Mouse (Mus musculus) embryo, embryonic 10 days (tissue): ENCODE data around the gene AC134908.4.

Source experiments
- DNase-seq: peaks from one replicate; pipeline ENCODE4 v3.0.0-alpha.2; 2015; ENCODE audit warnings: low spot score

The AC134908.4 gene

DNA sequence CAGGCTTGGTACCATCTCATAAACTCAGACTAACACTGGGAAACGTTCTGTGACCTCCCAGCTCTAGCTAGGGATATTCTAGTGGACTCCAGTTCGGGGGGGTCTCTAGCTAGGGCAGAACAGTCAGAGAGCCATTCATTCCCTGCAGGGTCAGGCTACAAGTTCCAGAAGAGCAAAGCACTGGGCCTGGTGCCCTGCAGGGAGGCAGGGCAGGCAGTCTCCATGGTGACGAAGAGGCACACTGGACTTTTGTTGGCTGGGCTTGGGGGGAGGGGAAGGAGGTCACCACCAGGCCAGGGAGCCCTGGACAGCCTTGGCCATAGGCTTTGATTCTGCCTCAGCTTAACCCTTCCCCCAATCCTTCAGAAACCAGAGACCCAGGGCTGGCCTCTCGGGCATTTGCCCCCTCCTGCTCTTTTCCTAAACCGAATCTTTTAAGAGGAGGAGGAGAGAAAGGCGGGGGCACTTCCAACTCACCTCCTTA is at the start of gene AC134908.4:
AC134908.4 (minus strand) TSS at position 51 of the 484 bp plus-strand sequence.
- DNase-seq = peak; percentile 96

DNA sequence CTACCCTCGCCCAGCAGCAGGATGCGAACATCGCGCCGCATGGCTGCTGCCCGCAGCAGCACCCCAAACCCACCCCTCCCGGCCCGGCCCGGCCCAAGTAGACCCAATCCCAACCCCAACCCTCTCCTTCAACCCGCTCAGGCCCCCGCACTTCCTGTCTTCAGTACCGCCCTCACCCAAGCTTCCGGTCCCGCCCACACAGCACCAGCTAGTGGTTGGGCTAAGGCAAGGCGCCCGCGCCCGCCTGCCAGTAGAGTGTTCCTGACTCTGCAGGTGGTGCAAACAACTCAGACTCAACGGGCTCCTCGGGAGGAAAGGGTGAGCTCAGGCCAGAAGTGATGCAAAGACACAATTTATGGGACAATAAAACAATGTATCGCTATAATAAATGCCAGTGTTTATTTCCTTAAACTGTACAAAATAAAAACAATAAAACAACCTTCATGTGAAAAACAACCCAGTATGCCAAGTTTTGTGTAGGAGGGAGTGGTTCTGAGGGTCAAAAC is 49.0 kb upstream of the AC134908.4 start, which contains the start of gene Rhot2:
Rhot2 (minus strand) TSS at position 456 of the 506 bp plus-strand sequence.
- peak; percentile 97 for DNase-seq

DNA sequence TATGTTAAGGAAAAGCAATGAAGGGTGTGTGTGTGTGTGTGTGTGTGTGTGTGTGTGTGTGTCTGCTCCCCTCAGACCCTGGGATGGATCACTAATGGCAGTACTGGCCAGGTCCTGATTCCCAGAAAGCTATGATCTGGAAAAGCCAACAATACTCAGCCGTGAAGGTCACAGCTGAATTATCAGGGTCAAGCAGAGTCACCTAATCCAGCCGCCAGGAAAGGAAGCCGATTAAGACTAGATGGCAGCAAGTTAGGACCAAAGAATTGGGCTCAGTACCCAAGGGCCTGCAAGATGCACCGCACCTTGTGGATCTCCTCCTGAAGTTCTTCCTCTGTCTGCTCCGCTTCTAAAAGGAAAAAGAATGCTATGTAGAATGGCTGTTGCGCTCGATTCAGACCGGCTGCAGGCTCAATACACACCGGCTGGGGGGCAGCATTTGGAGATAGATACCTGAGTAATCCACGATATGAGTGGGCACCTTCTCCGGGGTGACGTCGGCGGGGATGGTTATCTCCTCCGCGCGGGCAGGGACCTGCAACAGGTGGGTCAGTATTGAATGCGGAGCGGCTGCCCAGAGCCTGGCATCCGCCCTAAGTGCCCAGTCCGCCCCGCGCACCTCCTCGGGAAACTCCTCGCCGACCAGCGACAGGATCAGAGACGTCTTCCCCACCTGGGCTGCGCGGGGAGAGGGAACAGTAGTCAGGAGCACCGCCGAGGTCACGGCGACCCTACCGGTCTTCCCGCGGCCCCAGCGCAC is 48.4 kb upstream of the AC134908.4 start:
- DNase-seq = no peak

DNA sequence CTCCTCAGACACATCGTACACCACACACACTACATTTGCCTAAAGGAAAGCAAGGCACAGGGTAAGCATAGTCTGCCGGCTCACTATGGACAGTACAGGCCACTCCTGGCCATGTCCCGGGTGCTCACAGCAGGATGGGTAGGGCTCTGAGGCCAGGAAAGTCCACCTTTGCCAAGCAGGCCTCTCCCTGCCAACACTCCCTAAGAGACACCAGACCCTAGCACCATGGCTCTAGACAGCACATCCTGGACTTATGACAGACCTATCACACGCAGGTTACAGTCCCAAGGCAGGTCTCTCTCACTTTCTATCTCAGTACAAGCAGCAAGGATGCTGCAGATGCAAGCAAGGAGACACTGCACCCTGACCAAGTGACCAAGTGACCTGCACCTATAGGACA is 47.7 kb upstream of the AC134908.4 start:
- no peak for DNase-seq

DNA sequence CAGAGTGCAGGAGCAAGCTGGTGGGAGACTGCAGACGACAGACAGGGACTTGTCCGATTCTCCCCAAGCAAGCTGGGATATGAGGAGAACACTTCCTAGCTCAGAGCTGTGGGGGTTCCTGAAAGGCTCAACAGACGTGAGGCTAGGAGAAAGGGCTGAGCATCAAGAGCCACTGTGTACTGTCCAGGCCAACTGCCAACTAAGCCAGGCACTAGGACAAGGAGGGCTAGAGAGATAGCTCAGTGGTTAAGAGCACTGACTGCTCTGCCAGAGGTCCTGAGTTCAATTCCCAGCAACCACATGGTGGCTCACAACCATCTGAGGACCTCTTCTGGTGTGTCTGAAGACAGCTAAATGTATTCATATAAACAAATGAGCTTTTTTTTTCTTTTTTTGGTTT is 47.0 kb upstream of the AC134908.4 start:
- DNase-seq = no peak

DNA sequence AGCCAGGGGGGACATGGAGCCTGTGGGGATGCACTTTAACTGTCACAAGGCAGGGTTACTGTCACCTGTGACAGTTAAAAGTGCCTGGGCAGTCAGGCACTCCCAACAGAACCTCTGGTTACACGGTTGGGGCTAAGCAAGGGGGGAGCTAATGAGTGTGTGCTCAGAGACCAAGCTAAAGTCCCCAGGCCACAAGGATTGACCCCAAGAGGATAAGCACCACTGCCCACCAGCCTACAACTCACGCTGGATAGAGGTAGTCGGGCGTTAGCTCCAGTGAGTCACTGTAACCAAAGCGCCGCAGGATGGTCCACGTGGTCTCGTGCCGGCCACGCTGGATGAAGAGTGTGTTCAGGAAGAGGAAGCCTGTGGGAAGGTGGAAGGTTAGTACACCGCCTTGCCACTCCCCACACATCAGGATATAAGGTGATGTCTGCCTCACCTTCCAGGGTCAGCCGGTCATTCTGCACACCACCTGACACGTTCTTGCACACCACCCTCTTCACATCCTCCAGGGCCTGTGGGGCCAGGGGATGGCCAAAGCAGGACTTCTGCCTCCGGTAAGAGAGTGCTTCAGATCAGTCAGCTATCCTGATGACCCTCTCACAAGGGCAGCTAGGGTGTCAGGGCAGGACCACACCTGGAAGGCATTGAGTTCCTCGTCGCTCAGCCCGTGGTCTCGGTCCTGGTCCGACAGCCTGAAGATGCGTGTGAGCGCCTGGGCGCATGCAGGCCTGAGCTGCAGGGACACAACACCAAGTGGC is 45.8 kb upstream of the AC134908.4 start, which contains the start of gene Gm20683:
Gm20683 (minus strand) TSS at position 647 of the 764 bp plus-strand sequence.
- no peak for DNase-seq

DNA sequence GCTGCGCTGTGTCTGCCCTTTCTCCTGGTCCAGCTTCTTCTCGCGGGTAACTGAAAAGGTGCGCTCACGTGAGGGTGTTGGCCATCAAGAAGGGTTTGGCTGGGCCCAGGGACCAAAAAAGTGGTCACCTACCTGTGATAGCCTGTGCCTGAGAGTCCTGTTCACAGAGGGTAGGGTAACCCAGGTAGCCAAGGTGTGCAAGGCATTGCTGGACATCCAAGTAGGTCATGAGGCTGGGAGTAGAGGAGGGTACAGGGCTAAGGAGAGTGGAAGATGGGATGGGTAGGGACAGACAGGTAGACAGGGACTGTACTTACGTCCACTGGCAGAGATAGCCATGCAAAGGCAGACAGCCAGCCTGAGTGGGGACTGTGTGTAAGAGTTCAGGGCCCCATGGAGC is 45.1 kb upstream of the AC134908.4 start:
- DNase-seq = no peak

DNA sequence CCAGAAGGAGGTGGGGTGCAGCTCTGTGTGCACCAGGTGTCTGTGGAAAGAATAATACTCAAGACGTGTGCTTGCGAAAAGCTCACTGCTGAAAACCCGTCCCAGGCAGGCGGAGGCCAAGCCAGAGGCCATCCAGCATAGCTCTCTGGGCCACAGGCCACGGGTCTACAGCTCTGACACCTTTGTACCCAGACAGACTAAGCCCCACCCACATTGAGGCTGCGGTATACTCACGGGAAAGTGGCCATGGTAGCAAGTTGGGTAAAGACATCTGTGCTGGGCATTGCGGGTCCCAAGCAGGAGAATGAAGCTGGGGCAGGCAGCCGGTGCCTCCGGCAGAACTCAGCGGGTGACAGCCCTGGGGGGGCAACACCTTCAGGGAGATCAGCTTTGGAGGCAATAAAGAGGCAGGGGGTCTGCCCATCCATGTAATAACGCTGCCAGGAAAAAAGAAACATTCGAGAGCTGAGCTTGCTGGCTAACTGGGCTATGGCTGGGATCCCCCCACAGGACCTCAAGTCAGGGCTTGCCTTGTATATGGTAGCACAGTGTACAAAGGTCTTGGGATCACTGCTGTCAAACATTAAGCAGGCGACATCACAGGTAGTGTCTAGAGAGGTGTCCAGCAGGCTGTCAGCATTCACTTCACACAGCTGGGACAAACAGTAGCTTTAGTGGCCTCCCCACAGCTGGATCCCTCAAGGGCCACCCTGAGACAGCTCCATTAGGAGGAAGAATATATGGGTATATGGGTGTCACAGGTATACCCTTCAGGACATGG is 44.2 kb upstream of the AC134908.4 start:
- no peak for DNase-seq

DNA sequence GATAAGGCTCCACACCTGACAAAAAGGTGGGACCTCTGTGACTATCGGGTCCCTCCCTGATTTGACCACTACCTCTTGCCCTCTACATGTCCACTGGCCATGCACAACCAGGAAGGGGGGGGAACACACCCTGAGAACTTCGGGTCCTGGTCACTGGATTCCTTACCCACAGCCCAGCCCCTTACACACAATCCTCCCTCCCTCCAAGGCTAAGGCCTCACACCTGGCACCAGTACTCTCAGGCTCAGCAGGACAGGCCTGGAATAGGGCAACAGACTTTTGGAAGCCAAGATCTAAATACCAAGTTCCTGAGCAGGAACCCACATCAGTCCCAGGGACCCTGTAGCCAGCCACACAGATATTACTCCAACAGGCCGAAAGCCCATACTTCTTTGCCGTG is 43.4 kb upstream of the AC134908.4 start:
- no peak for DNase-seq

DNA sequence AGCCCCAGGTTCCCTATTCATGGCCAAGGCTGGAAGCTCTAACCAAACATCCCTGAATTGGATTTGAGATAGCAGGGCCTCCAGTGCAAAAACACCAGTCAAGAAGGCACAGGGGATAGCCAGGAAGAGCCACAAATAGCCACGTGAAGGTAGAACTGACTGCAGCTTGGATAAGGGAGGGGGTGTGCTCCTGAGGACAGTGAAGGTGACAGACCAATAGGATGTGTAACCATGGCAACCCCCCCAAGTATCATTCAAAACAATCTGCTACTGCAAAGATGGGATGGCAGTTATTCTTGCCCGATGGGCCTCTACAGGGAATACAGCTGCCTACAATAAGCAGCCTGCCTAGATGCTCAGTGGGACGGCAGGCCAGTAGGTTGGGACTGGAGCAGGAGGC is 42.1 kb upstream of the AC134908.4 start:
- DNase-seq = no peak

DNA sequence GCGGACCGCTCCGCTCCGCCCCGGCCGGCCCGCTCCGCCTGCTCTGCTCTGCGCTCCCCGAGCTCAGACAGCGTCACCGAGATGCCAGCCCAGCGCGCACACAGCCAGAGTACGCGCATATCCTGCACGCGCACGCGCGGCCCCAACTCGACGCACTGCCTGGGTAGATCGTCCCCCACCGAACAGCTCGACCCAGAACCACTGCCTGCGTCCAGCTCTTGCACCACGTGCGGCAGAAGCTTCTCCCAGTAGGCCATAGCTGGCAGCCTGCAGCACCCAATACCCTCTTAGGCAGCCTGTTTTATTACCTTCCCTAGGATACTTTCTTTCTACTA is 41.6 kb upstream of the AC134908.4 start, which contains the start of gene Rhbdl1:
Rhbdl1 (minus strand) TSS at position 220 of the 335 bp plus-strand sequence.
- DNase-seq = peak; percentile 84

DNA sequence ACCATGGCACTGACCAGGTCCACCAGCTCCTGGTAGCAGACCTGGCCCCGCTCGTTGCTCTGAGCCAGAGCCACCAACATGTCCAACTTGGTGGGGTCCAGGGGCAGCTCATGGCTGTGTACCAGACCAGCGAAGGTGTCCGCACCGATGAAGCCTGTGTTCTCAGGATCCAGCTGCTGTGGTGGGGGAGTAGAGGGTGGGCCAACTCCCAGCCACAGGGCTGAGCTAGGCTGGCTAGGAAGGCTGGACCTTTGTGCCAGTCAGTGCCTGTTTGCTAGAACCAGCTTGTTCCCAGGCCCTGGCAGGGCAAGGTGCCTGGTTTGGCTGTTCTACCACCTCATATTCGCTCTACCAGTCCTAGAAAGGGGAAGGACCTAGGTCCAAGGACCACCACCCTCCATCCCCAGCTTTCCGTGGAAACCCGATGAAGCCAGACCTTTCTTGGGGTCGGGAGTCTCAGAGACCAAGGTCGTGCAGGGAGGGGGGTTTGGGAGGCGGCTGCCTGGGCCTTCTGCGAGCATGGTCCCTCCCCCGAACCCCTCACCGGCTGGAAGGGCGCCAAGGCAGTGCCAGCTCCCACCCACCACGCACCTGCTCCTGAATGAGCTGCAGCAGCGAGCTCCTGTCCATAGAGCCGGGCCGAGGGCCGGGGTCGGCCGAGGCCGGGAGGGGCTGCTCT is 41.1 kb upstream of the AC134908.4 start:
- no peak for DNase-seq

DNA sequence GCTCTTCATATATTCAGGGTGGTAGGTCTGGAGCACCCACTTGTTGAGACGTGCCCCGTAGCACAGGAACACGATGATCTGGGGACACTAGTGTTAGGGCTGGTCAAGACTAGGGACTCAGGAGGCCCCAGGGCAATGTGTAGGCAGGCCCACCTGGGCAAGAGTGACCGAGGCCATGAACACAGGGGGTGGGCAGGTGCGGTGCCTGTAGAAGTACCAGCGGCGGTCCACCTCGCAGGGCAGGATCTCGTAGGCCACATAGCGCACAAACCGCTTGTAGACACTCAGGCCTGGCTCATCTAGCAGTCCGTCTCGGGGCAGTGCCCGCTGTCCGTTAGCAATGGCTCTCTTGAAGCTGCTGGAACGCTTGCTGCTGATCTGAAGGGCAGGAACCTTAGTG is 40.4 kb upstream of the AC134908.4 start:
- no peak for DNase-seq

DNA sequence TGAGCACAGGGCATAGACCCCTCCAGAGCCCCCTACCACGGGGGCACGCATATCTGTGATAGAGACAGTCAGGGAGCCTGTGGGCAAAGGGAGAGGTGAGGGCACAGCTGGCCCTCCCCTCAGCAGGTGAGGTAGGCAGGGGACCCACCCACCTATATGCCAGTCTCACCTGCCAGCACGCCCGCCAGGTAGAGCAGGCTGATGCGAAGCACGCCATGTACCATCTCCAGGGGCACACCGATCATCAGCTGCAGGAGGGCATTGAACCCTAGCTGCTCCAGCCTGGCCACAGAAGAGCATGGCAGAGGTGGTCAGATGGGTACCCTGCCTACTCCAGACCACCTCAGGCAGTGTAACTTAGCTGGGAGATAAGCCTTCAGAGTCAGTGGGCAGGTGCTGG is 39.8 kb upstream of the AC134908.4 start:
- no peak for DNase-seq

DNA sequence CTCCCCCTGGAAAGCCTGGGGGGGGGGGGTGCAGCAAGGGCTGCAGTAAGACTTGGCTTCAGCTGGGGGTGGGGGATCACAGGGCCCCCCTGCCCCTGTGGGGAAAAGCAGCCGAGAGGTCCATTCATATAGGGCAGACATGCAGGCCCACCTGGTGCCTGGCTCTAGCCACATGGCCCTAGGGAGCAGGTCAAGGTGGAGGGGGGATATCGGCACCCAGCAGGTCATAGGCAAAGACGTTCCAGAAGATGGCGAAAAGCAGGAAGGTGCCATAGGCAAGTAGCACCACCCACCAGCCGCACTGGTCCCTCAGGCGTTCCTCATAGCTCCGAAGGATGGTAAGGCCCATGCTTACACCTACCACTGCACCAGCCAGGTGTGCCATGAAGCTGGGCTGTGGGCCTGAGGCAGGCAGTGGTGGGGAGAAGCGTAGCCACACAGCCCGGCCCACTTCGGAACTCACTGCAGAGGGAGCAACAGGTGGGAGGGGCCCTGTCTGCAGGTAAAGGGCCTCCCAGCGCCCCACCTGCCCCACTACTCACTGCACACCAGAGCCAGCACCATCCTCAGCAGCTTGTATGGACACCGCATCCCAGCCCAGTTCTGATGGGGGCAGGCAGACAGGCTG is 39.2 kb upstream of the AC134908.4 start:
- DNase-seq = no peak

DNA sequence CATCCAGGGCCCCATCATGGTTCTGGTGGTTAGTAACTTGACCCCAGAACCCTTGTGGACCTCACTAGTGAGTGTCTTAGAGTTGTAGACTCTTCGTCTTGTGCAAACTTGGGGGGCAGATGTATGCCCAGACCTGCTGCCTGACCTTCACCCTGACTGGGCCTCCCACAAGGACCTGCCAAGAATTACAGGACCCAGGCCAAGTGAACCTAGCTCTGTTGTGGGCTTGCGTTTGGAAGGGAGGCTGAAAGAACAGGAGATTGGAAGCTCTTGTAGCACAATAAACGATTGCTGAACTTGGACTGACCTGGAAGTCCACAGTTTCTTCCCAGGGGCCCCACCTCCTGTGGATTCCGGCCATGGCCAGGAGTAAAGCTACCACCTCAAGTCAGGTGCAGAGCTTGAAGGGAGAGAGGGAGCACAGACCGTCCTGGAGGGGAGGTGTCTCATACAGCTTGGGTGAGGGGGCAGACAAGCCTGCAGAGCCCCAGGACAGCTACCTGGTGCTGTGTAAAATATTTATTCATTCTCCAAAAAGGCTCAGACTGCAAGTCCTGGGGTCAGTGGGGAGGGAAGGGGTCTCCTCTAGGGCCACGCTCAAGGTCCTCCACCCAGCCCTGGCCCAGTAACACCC is 38.6 kb upstream of the AC134908.4 start:
- no peak for DNase-seq

DNA sequence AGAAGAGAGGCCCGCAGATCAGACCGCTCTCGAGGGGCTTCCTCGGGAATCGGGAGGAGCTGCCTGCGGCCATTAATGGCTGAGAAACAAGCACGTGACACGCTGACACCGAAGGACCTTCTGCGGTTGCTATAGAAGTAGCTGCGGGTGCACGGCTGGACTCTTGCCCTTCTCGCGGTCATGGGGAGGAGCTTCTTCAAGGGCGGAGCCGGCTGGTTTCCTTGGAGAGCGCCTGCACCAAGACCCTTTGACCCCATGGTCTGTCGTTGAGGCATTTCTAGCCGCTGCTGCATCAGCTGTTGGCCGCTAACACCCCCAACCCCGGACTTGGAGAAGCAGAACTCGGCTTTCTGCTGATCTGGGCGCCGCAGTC is 37.8 kb upstream of the AC134908.4 start, which contains the start of gene Stub1:
Stub1 (minus strand) TSS at position 114 of the 373 bp plus-strand sequence.
- peak; percentile 98 for DNase-seq

DNA sequence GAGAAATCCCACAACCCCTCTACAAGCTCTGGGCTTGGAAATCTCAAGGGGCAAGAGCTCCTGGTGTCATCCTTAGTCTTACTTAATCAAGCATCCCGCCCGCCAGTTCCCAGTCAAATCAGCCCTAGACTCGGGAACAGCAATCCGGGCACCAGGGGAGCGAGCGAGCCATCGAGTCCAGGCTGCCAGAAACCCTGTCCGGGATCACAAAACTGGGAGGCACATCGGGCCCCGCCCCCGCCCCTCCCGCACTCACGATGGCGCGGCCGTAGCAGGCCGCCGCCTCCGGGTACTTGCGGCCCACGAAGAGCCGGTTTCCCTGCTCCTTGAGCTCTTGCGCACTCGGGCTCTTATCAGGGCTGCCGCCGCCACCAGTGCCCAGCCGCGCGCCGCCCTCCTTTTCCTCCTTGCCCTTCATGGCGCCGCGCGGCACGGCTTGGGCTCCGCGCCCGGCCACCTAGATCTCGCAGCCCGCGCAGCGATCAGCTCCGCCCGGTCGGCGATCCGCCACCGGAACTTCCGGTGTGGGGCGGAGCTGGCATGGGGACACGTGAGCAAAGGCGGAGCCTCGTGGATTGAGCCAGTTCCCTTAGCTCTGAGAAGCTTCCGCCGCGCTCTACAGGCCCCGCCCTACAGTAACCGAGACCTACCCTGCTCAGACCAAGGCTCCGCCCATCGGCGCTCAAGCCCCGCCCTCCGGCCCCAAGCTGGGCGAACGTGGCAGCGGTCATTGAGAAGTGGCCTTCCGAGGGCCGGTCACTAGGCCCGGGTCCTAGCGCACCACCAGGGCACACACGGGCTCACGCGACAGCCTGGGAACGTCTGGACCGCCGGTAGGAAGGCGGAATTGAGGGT is 37.2 kb upstream of the AC134908.4 start:
- peak; percentile 99 for DNase-seq

DNA sequence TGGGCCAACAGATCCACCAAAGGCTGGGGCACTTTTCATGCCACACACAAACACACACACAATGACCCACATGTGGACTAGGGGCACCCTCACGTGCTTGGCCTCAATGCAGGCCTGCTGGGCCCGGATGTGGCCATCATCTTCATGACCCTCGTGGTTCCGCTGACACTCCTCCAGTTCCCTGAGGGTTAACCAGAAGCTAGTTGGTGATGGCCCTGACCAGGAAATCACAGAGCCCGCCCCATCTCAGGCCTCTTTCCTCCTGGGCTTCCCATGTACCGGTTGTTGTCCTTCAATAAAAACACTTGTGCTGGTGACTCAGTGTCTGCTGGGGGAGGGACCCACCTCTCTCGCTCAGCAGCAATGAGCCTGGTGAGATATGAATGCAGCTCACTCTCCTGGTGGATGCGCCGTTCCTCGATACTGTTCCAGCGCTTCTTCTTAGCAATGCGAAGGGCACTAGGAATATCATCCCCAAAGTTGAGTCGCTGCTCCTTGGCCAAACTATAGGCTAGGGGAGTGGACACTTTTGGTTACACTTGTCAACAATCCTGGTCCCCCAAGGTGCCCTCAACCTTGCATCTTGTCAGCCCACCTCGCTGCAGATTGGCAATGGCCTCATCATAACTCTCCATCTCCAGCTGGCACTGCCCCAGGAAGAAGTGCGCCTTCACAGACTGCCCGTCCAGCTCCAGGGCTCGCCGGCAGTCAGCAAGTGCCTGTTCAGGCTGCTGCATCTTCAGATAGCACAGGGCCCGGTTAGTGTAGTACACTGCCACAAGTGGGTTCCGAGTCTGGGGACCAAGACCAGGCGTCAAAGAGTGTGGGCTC is 36.2 kb upstream of the AC134908.4 start:
- no peak for DNase-seq
